ENCODE assay signal across 13 mouse cellular contexts in the genomic region with DNA sequence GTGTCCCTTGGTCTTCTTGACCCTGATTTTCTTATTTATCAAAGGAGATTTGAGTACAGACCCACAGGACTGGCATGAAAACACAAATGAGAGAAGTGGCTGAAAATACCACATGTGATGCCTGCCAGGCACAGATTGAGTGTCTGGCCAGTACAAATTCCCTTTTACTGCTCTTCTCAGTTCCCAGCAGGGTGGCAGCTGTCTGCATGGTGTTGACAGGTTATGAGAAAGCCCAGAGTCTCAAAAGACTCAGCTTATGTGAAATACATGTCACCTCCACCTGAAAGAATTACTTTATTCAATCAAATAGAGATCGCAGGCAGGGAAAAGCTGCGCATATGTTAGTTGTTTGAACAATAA.
DNase-seq lines count a peak whose midpoint lies in the region; ATAC-seq and TF ChIP-seq lines count a peak whose summit lies in the region.
"Had no signal": no experiment of that assay in that cellular context is flagged by ENCODE, and none has a peak within 500 bp of the region (broad histone marks: within the 10 kb centered on the region; RNA-seq: fewer than 3 reads in every experiment).

No protein-coding gene starts in this region.

- no peak overlapping the region for H3K4me2 ChIP-seq in heart, postnatal 0 days (ENCODE audit: low read depth, low read length)
- H3K4me2 ChIP-seq: lung, embryonic 15.5 days had no signal

- peak; percentile 68; the same call in 1 of the 2 replicates for TF ChIP-seq EP300 in heart, postnatal 0 days (IDR thresholded peaks at IDR 0.05; ENCODE audit: low read depth)

- H3K4me1 ChIP-seq in heart, postnatal 0 days (ENCODE audit: control insufficient read depth, insufficient read depth): peaks cover 5% of the 10 kb centered on the region; the same call in 1 of the 2 replicates
- H3K4me1 ChIP-seq: lung, embryonic 15.5 days; megakaryocyte, embryonic 14.5 days had no signal

- ATAC-seq in frontal cortex, adult (ENCODE audit: low TSS enrichment): peak; percentile 42; the same call in 1 of the 2 replicates
- peak; percentile 94 for ATAC-seq in heart, postnatal 0 days (ENCODE audit: insufficient read depth, low read depth)
- ATAC-seq: activated CD4-positive, CD25-positive, alpha-beta regulatory T cell, adult 4 months; intestine, embryonic 16.5 days had no signal

- intact Hi-C loops in gastrocnemius, postnatal 14 days (cut with DNase I; ENCODE audit: low total_unique reads): no loop called here

- DNase-seq in frontal cortex, postnatal 10 days (ENCODE audit: low spot score in 2 of 2): no peak
- peak; percentile 58 to 74 for DNase-seq in cerebellum, adult 18-20 months
- DNase-seq in gastrocnemius, postnatal 14 days: peak; percentile 5
- peak; percentile 76 for DNase-seq in heart, postnatal 0 days (ENCODE audit: low spot score)
- no peak for DNase-seq in layer of hippocampus, postnatal 25 days (ENCODE audit: extremely low spot score in 1 of 2, low spot score in 1 of 2)
- DNase-seq in right cerebral cortex, postnatal 10 days (ENCODE audit: low spot score in 2 of 2): no peak
- DNase-seq in retina, embryonic 14.5 days (ENCODE audit: low spot score): no peak
- DNase-seq: liver had no signal

- no peak for TF ChIP-seq CTCF in heart, postnatal 0 days (IDR thresholded peaks at IDR 0.05; ENCODE audit: low read depth)

- H3K27me3 ChIP-seq in heart, postnatal 0 days (ENCODE audit: control insufficient read depth, insufficient read depth, low read length): no peaks in the 10 kb centered on the region
- H3K27me3 ChIP-seq: lung, embryonic 15.5 days; megakaryocyte, embryonic 14.5 days had no signal

- no peaks in the 10 kb centered on the region for H3K36me3 ChIP-seq in heart, postnatal 0 days (replicated peaks; ENCODE audit: control insufficient read depth, insufficient read depth, low read length)
- H3K36me3 ChIP-seq: lung, embryonic 15.5 days had no signal

- H3K4me3 ChIP-seq in heart, postnatal 0 days (ENCODE audit: low read depth, low read length): no peak overlapping the region
- H3K4me3 ChIP-seq: lung, embryonic 15.5 days; megakaryocyte, embryonic 14.5 days had no signal

- no peaks in the 10 kb centered on the region for H3K9me3 ChIP-seq in heart, postnatal 0 days (replicated peaks; ENCODE audit: control insufficient read depth, low read length)
- H3K9me3 ChIP-seq: lung, embryonic 15.5 days; megakaryocyte, embryonic 14.5 days had no signal

- WGBS in heart, postnatal 0 days: 25% methylated on average over 2 of the region's 2 CpGs

- no peak overlapping the region for H3K9ac ChIP-seq in heart, postnatal 0 days (replicated peaks; ENCODE audit: low read depth, low read length)
- H3K9ac ChIP-seq: lung, embryonic 15.5 days had no signal

- peak overlapping the region; percentile 89 for H3K27ac ChIP-seq in heart, postnatal 0 days (ENCODE audit: low read depth)
- H3K27ac ChIP-seq: lung, embryonic 15.5 days had no signal

Comparison
In these comparisons a context has a peak if more than half of its experiments do, and no peak if none do; other contexts are left out.
1. DNase-seq: peak in cerebellum, adult 18-20 months (2 of 2), gastrocnemius, postnatal 14 days (single experiment) and heart, postnatal 0 days (single experiment); none in frontal cortex, postnatal 10 days (0 of 2), layer of hippocampus, postnatal 25 days (0 of 2), right cerebral cortex, postnatal 10 days (0 of 2) and retina, embryonic 14.5 days (single experiment).